Comparison of ENCODE assay signal across 26 mouse cellular contexts in genomic region chr9:78371441-78371840, GRCm38 (mm10). TPM values are rescaled to one million over a fixed set of nuclear protein-coding genes. Genes with fewer than 3 reads are reported as not detected.
"Had no signal": no experiment of that assay in that cellular context is flagged by ENCODE, and none has a peak within 500 bp of the region (broad histone marks: within the 10 kb centered on the region; RNA-seq: fewer than 3 reads in every experiment).

No protein-coding gene starts in this region.

- H3K27me3 ChIP-seq: midbrain, embryonic 13.5 days; midbrain, embryonic 15.5 days; neural tube, embryonic 13.5 days; neural tube, embryonic 15.5 days had no signal

- H3K4me2 ChIP-seq: lung, embryonic 14.5 days; midbrain, embryonic 11.5 days; midbrain, embryonic 13.5 days; midbrain, embryonic 15.5 days; neural tube, embryonic 13.5 days; neural tube, embryonic 15.5 days had no signal

- H3K9me3 ChIP-seq: midbrain, embryonic 13.5 days; midbrain, embryonic 15.5 days; neural tube, embryonic 13.5 days; neural tube, embryonic 15.5 days had no signal

- H3K36me3 ChIP-seq: midbrain, embryonic 13.5 days; midbrain, embryonic 15.5 days; neural tube, embryonic 13.5 days; neural tube, embryonic 15.5 days had no signal

- H3K9ac ChIP-seq: lung, embryonic 14.5 days; midbrain, embryonic 13.5 days; midbrain, embryonic 15.5 days; neural tube, embryonic 13.5 days; neural tube, embryonic 15.5 days had no signal

- DNase-seq: lung, adult 18-20 months; lung, embryonic 14.5 days; lung, postnatal 10 days; lung, postnatal 4 days; retina, postnatal 1 day; right cerebral cortex, adult 18-20 months; right cerebral cortex, postnatal 25 days; right cerebral cortex, postnatal 4 days; spleen, adult 18-20 months; thymus, adult 18-20 months; thymus, postnatal 14 days; thymus, postnatal 36 days had no signal

- H3K4me3 ChIP-seq: midbrain, embryonic 13.5 days; midbrain, embryonic 15.5 days; myocyte; neural tube, embryonic 13.5 days; neural tube, embryonic 15.5 days had no signal

- ATAC-seq: midbrain, embryonic 13.5 days; midbrain, embryonic 15.5 days had no signal

- H3K4me1 ChIP-seq: midbrain, embryonic 13.5 days; midbrain, embryonic 15.5 days; neural tube, embryonic 13.5 days; neural tube, embryonic 15.5 days had no signal

- H3K27ac ChIP-seq: midbrain, embryonic 13.5 days; midbrain, embryonic 15.5 days; neural tube, embryonic 13.5 days; neural tube, embryonic 15.5 days had no signal

RNA-seq across cellular contexts. Expression of gene Dppa5a, which starts 3.5 kb away (rescaled TPM):
- total RNA-seq: megakaryocyte, adult 5-6 weeks; megakaryocyte-erythroid progenitor cell, adult 5-6 weeks had no signal
- polyA plus RNA-seq: liver, embryonic 16.5 days; lung, embryonic 14.5 days; myocyte; small intestine, adult 2 months; stomach, embryonic 14.5 days had no signal

RNA-seq across cellular contexts. Expression of gene Ooep, which starts 7.1 kb away (rescaled TPM):
- total RNA-seq: megakaryocyte, adult 5-6 weeks; megakaryocyte-erythroid progenitor cell, adult 5-6 weeks had no signal
- polyA plus RNA-seq: liver, embryonic 16.5 days; small intestine, adult 2 months had no signal

RNA-seq across cellular contexts. Expression of gene Gsta2, which starts 15.9 kb away (rescaled TPM):
- total RNA-seq: megakaryocyte, adult 5-6 weeks; megakaryocyte-erythroid progenitor cell, adult 5-6 weeks had no signal
- polyA plus RNA-seq: midbrain, embryonic 11.5 days; midbrain, embryonic 13.5 days; midbrain, embryonic 15.5 days; neural tube, embryonic 11.5 days; neural tube, embryonic 13.5 days; neural tube, embryonic 15.5 days; small intestine, adult 2 months had no signal

RNA-seq across cellular contexts. Expression of gene Ddx43, which starts 24.1 kb away (rescaled TPM):
- total RNA-seq: megakaryocyte, adult 5-6 weeks; megakaryocyte-erythroid progenitor cell, adult 5-6 weeks had no signal
- polyA plus RNA-seq: liver, embryonic 16.5 days; myocyte; small intestine, adult 2 months had no signal

RNA-seq across cellular contexts. Expression of gene Omt2b, which starts 44.1 kb away (rescaled TPM):
- total RNA-seq: megakaryocyte, adult 5-6 weeks; megakaryocyte-erythroid progenitor cell, adult 5-6 weeks had no signal
- polyA plus RNA-seq: liver, embryonic 16.5 days; lung, embryonic 14.5 days; lung, embryonic 16.5 days; midbrain, embryonic 11.5 days; midbrain, embryonic 13.5 days; midbrain, embryonic 15.5 days; myocyte; neural tube, embryonic 11.5 days; neural tube, embryonic 13.5 days; neural tube, embryonic 15.5 days; small intestine, adult 2 months; stomach, embryonic 14.5 days; stomach, embryonic 16.5 days had no signal
